Mouse (Mus musculus): ENCODE results near the gene Mad1l1.

GRCm38 (mm10) chr5:140230818-140231217, 90.5 kb downstream of the Mad1l1 start:
- TF ChIP-seq POLR2A (IDR thresholded peaks at IDR 0.05; ENCODE audit: borderline replicate concordance, control insufficient read depth, low read depth, low read length), result no peak
- TF ChIP-seq CTCF (IDR thresholded peaks at IDR 0.05; ENCODE audit: control insufficient read depth, insufficient read depth, low read length), result no peak

Data from bone marrow, adult 2 months (tissue).